Mouse (Mus musculus): ENCODE data around the gene Arf3. TPM values are rescaled to one million over a fixed set of nuclear protein-coding genes. Genes with fewer than 3 reads are reported as not detected.

Arf3 gene
- polyA plus RNA-seq, 1 experiment = 72.0 TPM

- H3K4me3 ChIP-seq = no peak overlapping the region
- peaks cover 40% of the 10 kb centered on the region for H3K27me3 ChIP-seq (ENCODE audit: control insufficient read depth, insufficient read depth, insufficient read length)
These were observed 39.9 kb upstream of the Arf3 start for GRCm38 (mm10) chr15:98802926-98803325.

GRCm38 (mm10) chr15:98799396-98799795 lies 36.4 kb upstream of the Arf3 start:
- Histone ChIP-seq H3K36me3 (ENCODE audit: control insufficient read depth, insufficient read depth) (no peaks in the 10 kb centered on the region), H3K4me2 (ENCODE audit: low read depth) (no peak overlapping the region), H3K27me3 (ENCODE audit: control insufficient read depth, insufficient read depth, insufficient read length) (peaks cover 38% of the 10 kb centered on the region), H3ac (ENCODE audit: control insufficient read depth, insufficient read length) (no peak overlapping the region), H3K79me2 (ENCODE audit: control insufficient read depth, insufficient read depth) (no peaks in the 10 kb centered on the region), H3K4me3 (no peak overlapping the region)
- no peak for TF ChIP-seq MAX (IDR thresholded peaks at IDR 0.05; ENCODE audit: low read depth)
- peak; percentile 33 for TF ChIP-seq REST (IDR thresholded peaks at IDR 0.05; ENCODE audit: insufficient read depth, insufficient read length)
- TF ChIP-seq MYOD1 (IDR thresholded peaks at IDR 0.05; ENCODE audit: control insufficient read depth in 1 of 3, insufficient read length in 2 of 3, low read depth in 2 of 3) = no peak
- TF ChIP-seq SRF (IDR thresholded peaks at IDR 0.05; ENCODE audit: control insufficient read depth, insufficient read length, low read depth) = peak; percentile 81

More at GRCm38 (mm10) chr15:98802926-98803325, 39.9 kb upstream of the Arf3 start:
- Histone ChIP-seq H3K79me2 (ENCODE audit: control insufficient read depth, insufficient read depth) (no peaks in the 10 kb centered on the region), H3K4me2 (ENCODE audit: low read depth) (no peak overlapping the region), H3ac (ENCODE audit: control insufficient read depth, insufficient read length) (no peak overlapping the region), H3K36me3 (ENCODE audit: control insufficient read depth, insufficient read depth) (no peaks in the 10 kb centered on the region)
- TF ChIP-seq MYOG (IDR thresholded peaks at IDR 0.05; ENCODE audit: control insufficient read depth in 1 of 3, insufficient read depth in 1 of 3, insufficient read length in 2 of 3, low read depth in 2 of 3) = peak in 1 of 3 experiments; percentile 27
- no peak for TF ChIP-seq POLR2AphosphoS2 (IDR thresholded peaks at IDR 0.05; ENCODE audit: insufficient read length, low read depth)

GRCm38 (mm10) chr15:98798903-98799302 lies 35.9 kb upstream of the Arf3 start:
- Histone ChIP-seq H3K4me3 (no peak overlapping the region), H3K27me3 (ENCODE audit: control insufficient read depth, insufficient read depth, insufficient read length) (peaks cover 38% of the 10 kb centered on the region), H3ac (ENCODE audit: control insufficient read depth, insufficient read length) (no peak overlapping the region), H3K79me2 (ENCODE audit: control insufficient read depth, insufficient read depth) (no peaks in the 10 kb centered on the region), H3K4me2 (ENCODE audit: low read depth) (no peak overlapping the region), H3K36me3 (ENCODE audit: control insufficient read depth, insufficient read depth) (no peaks in the 10 kb centered on the region)
- no peak for TF ChIP-seq SRF (IDR thresholded peaks at IDR 0.05; ENCODE audit: control insufficient read depth, insufficient read length, low read depth)
- no peak for TF ChIP-seq POLR2A (IDR thresholded peaks at IDR 0.05; ENCODE audit: insufficient read length, low read depth)
- no peak for TF ChIP-seq TCF12 (IDR thresholded peaks at IDR 0.05; ENCODE audit: insufficient read depth, poor library complexity, severe bottlenecking)
- TF ChIP-seq MYOD1 (IDR thresholded peaks at IDR 0.05; ENCODE audit: control insufficient read depth in 1 of 3, insufficient read length in 2 of 3, low read depth in 2 of 3) = no peak
- TF ChIP-seq CEBPB (IDR thresholded peaks at IDR 0.05; ENCODE audit: insufficient read depth, poor library complexity, severe bottlenecking) = no peak

- H3ac ChIP-seq (ENCODE audit: control insufficient read depth, insufficient read length) = no peak overlapping the region
- no peak overlapping the region for H3K4me3 ChIP-seq
- H3K79me2 ChIP-seq (ENCODE audit: control insufficient read depth, insufficient read depth) = no peaks in the 10 kb centered on the region
- H3K36me3 ChIP-seq (ENCODE audit: control insufficient read depth, insufficient read depth) = no peaks in the 10 kb centered on the region
- peaks cover 42% of the 10 kb centered on the region for H3K27me3 ChIP-seq (ENCODE audit: control insufficient read depth, insufficient read depth, insufficient read length)
- no peak overlapping the region for H3K4me2 ChIP-seq (ENCODE audit: low read depth)
- no peak for TF ChIP-seq MAX (IDR thresholded peaks at IDR 0.05; ENCODE audit: low read depth)
- no peak for TF ChIP-seq MYOD1 (IDR thresholded peaks at IDR 0.05; ENCODE audit: control insufficient read depth in 1 of 3, insufficient read length in 2 of 3, low read depth in 2 of 3)
- no peak for TF ChIP-seq MYOG (IDR thresholded peaks at IDR 0.05; ENCODE audit: control insufficient read depth in 1 of 3, insufficient read depth in 1 of 3, insufficient read length in 2 of 3, low read depth in 2 of 3)
- TF ChIP-seq REST (IDR thresholded peaks at IDR 0.05; ENCODE audit: insufficient read depth, insufficient read length) = no peak
- TF ChIP-seq E2F4 (IDR thresholded peaks at IDR 0.05; ENCODE audit: insufficient read depth) = no peak
- no peak for TF ChIP-seq POLR2AphosphoS2 (IDR thresholded peaks at IDR 0.05; ENCODE audit: insufficient read length, low read depth)
- TF ChIP-seq CEBPB (IDR thresholded peaks at IDR 0.05; ENCODE audit: insufficient read depth, poor library complexity, severe bottlenecking) = no peak
- TF ChIP-seq SRF (IDR thresholded peaks at IDR 0.05; ENCODE audit: control insufficient read depth, insufficient read length, low read depth) = no peak
- no peak for TF ChIP-seq TCF12 (IDR thresholded peaks at IDR 0.05; ENCODE audit: insufficient read depth, poor library complexity, severe bottlenecking)
- no peak for TF ChIP-seq USF1 (IDR thresholded peaks at IDR 0.05; ENCODE audit: low read depth)
- no peak for TF ChIP-seq TCF3 (IDR thresholded peaks at IDR 0.05; ENCODE audit: insufficient read length, low read depth)
- no peak for TF ChIP-seq POLR2A (IDR thresholded peaks at IDR 0.05; ENCODE audit: insufficient read length, low read depth)
These were observed 35.0 kb upstream of the Arf3 start for GRCm38 (mm10) chr15:98797835-98798492.

GRCm38 (mm10) chr15:98796803-98797595 lies 34.0 kb upstream of the Arf3 start:
- Histone ChIP-seq H3K36me3 (ENCODE audit: control insufficient read depth, insufficient read depth) (no peaks in the 10 kb centered on the region), H3K4me2 (ENCODE audit: low read depth) (no peak overlapping the region), H3ac (ENCODE audit: control insufficient read depth, insufficient read length) (no peak overlapping the region), H3K79me2 (ENCODE audit: control insufficient read depth, insufficient read depth) (no peaks in the 10 kb centered on the region), H3K27me3 (ENCODE audit: control insufficient read depth, insufficient read depth, insufficient read length) (peaks cover 52% of the 10 kb centered on the region), H3K4me3 (no peak overlapping the region)
- TF ChIP-seq MAX (IDR thresholded peaks at IDR 0.05; ENCODE audit: low read depth) (no peak), TCF12 (IDR thresholded peaks at IDR 0.05; ENCODE audit: insufficient read depth, poor library complexity, severe bottlenecking) (no peak), SRF (IDR thresholded peaks at IDR 0.05; ENCODE audit: control insufficient read depth, insufficient read length, low read depth) (no peak), POLR2A (IDR thresholded peaks at IDR 0.05; ENCODE audit: insufficient read length, low read depth) (no peak)
